Mouse (Mus musculus) left cerebral cortex, postnatal 10 days (tissue): ENCODE data around the gene Ttll1. TPM values are rescaled to one million over a fixed set of nuclear protein-coding genes. Genes with fewer than 3 reads are reported as not detected.

ENCODE experiments used
- DNase-seq, 2 experiments: peaks; one replicate each; pipeline ENCODE4 v3.0.0; 2021 to 2022; ENCODE audit warnings: low spot score in 2 of 2, mixed read lengths in 1 of 2; ENCODE audit errors: extremely low spot score in 1 of 2
- intact Hi-C: fragments of 180-260 bp; cut with DNase I; formaldehyde crosslinking; loops from one replicate; pipeline ENCODE4 v1.15.1; 2025
- total RNA-seq, 2 experiments: library from RNA; stranded (reverse); gene quantifications; 2 replicates each; pipeline ENCODE4 v1.2.3; 2021

Ttll1 gene
- total RNA-seq, 2 experiments from 2014 or later: 57.7 to 61.2 TPM

GRCm38 (mm10) chr15:83493856-83494571, 16.7 kb downstream of the Ttll1 start:
- intact Hi-C loops: no loop called here
- DNase-seq: no peak

- intact Hi-C loops: no loop called here
- no peak for DNase-seq
These were observed 18.8 kb downstream of the Ttll1 start for GRCm38 (mm10) chr15:83491891-83492290.

DNA sequence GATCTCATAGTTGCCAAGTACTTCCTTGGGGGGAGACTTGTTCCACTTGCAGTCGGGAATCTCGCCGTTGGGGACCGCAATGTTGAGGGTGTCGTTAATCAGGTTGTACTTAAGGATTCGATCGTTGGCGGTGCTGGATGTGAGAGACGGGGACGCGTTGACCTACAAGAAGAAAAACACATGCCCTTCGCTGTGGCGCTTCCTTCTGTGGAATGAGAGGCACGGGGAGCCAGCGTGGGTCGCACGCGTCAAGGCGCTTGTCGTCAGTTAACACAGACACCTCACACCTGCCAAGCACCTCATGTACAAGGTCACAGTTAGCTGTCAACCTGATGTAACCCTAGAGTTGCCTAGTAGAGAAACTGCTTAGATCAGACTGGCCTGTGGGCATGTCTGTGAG, 21.2 kb downstream of the Ttll1 start:
- no peak for DNase-seq
- intact Hi-C loops: no loop called here

- intact Hi-C loops: no loop called here
- DNase-seq: peak in 1 of 2 experiments; percentile 54
These were observed 23.1 kb downstream of the Ttll1 start for GRCm38 (mm10) chr15:83487477-83488115.

DNA sequence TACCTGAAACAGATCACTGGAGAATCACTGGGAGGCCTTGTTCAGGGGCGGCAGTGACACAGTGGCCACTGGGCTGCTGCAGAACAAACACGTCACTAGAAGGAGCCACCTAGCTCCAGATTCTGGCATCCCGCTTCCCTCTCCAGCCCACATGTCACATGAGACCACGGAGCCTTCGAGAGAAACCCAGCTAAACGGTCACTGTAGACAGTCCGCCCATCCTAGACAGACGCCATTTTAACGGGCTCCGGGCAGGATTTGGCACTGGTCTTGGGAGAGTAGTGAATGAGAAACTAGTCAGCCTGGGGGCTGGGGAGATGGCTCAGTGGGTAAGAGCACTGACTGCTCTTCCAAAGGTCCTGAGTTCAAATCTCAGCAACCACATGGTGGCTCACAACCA, 26.4 kb downstream of the Ttll1 start:
- intact Hi-C loops: no loop called here

GRCm38 (mm10) chr15:83483482-83483881, 27.2 kb downstream of the Ttll1 start:
- no peak for DNase-seq
- intact Hi-C loops: no loop called here

More for the DNA sequence above, 26.4 kb downstream of the Ttll1 start:
- no peak for DNase-seq

DNA sequence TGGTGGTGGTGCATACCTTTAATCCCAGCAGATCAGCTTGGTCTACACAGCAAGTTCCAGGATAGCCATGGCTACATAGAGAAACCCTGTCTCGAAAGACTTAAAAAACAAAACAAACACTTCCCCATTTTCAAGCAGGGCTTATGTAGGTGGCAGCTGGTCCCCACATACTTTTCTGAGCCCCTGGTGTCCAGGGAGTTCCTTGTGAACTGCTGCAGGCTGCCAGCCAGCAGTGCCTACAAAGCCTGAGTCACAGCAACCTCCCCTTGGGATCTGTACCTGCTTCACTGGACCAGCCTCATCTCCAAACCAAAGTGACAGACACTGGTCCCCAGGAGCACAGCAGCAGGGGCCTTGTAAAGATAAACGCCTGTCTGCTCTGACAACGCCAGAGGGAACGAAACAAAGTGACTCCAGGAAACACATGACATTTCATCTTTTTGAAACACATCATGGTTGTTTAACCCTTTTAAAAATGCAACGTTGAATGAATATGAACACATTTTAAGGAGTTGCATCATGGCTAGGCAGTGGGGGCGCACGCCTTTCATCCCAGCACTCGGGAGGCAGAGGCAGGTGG, 28.0 kb downstream of the Ttll1 start:
- intact Hi-C loops: no loop called here

GRCm38 (mm10) chr15:83481236-83481780, 29.4 kb downstream of the Ttll1 start:
- no peak for DNase-seq
- intact Hi-C loops: no loop called here

More for the DNA sequence above, 28.0 kb downstream of the Ttll1 start:
- no peak for DNase-seq

DNA sequence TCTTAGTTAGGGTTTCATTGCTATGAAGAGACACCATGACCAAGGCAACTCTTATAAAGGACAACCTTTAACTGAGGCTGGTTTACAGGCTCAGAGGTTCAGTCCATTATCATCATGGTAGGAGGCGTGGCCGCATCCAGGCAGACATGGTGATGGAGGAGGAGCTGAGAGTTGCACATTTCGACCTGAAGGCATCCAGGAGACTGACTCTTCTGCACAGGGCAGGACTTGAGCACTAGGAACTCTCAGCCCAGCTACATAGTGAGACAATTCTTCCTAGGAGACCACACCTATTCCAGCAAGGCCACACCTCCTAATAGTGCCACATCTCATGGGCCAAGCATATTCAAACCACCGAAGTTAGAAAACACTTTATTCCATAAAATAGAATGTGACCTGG, 30.9 kb downstream of the Ttll1 start:
- no peak for DNase-seq
- intact Hi-C loops: no loop called here

DNA sequence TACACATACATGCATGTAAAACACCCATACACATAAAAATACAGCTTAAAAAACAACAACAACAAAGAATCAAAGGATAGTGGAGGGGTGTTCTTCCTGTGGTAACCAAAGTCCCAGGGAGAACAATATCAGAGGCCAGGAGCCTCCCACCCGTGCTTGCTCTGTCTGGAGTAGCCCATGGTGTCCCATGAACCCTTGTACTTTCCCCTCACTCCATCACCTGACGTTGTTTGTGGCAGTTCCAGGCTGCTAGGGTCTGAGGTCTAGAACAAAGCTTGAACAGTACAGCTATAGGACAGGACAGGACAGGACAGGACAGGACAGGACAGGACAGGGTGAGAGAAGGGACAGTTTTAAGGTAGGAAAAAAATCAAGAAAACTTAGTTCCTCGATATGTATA, 32.6 kb downstream of the Ttll1 start:
- intact Hi-C loops: no loop called here
- no peak for DNase-seq

DNA sequence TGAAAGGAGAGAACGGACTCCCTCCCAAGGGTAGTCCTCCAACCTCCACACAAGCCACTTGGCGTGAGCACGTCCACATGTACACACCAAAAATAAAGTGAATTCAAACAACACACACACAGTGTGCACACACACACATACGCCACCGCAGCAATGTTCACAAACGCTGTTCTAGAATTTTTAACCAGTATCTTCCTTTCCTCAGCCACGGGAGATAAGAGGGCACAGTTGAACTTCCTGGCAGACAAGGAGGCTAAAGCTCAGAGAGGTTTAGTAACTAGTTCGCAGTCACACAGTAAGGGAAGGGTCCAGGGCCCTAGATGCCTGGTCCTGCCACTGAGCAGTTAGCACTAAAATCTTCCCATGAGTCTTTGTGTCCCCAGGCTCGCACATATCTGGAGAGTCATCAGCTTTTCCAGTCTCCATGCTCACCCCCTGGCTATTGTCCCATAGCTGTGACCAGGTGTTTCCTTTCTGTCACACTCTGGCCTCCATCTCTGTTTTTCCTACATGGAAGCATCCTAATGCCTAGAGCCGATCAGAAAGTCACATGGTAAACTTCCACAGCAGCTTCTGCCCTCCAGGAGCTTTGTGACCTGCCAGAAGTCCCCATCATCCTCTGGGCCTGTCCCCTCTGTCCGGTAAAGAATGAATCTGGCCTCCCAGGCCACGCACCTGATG, 34.0 kb downstream of the Ttll1 start:
- DNase-seq: no peak
- intact Hi-C loops: no loop called here

GRCm38 (mm10) chr15:83474466-83474836, 36.2 kb downstream of the Ttll1 start:
- intact Hi-C loops: no loop called here

GRCm38 (mm10) chr15:83473832-83474465, 36.7 kb downstream of the Ttll1 start:
- intact Hi-C loops: no loop called here
- DNase-seq: no peak

More at GRCm38 (mm10) chr15:83474466-83474836, 36.2 kb downstream of the Ttll1 start:
- DNase-seq: no peak

- no peak for DNase-seq
- intact Hi-C loops: no loop called here
These were observed 37.4 kb downstream of the Ttll1 start for GRCm38 (mm10) chr15:83473251-83473650.

- no peak for DNase-seq
- intact Hi-C loops: no loop called here
These were observed 39.2 kb downstream of the Ttll1 start for GRCm38 (mm10) chr15:83471476-83471875.

DNA sequence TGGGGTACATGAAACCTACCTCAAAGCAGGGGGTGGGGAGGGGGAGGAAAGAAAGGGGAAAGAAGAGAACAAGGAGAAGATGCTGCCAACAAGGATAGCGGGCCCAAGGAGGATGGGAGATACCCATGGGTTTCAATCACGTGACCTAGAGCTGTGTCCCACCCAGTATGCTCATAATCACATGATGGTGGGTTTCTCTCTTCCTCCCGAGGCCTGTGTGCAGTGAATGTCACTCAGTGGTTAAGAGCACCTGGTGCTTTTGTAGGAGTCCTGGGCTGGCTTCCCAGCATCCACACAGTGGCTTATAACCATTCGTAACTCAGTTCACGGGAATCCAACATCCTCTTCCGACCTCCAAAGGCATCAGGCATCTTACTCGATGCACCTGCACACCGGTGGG, 40.2 kb downstream of the Ttll1 start:
- no peak for DNase-seq
- intact Hi-C loops: no loop called here

- DNase-seq: no peak
- intact Hi-C loops: no loop called here
These were observed 41.3 kb downstream of the Ttll1 start for GRCm38 (mm10) chr15:83469279-83469821.

DNA sequence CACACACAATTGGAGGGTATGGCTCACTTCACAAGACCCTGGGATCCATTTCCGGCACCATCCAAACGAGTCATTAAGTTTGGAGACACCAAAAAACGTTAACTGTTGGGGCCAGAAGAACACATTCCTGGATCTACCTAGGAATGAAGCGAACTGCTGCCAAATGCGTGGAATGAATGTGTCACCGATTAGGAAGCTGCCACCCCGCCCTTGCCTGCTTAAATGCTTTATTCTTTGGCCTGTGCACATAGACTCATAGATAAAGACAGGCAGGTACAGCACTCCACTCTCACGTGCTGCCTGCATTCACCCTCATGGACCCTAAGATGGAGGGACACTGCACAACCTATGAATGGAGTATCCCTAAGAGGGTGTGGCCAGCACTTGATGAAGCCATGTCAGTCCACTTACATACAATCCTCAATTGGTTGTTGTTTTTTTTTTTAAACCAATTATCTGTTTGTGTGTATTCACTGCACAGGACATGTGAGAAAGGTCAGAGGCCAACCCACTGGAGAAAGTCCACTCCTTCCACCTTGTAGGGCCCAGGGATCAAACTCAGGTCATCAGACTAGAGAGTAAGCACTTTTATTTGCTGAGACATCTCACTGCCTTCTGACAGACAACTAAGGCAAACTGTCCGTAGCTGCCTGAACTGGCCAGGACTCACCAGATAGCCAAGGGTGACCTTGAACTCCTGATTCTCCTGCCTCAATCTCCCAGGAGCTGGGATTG, 43.3 kb downstream of the Ttll1 start:
- intact Hi-C loops: no loop called here

More for the DNA sequence above, 43.3 kb downstream of the Ttll1 start:
- no peak for DNase-seq
